Mouse (Mus musculus): Measurements from ENCODE around the gene Lzic.
"Not testable (repeated sequence)": the region's sequence is repeated elsewhere in the genome, so short reads cannot be mapped to it uniquely, and the experiment has no call there.

The Lzic gene

DNA sequence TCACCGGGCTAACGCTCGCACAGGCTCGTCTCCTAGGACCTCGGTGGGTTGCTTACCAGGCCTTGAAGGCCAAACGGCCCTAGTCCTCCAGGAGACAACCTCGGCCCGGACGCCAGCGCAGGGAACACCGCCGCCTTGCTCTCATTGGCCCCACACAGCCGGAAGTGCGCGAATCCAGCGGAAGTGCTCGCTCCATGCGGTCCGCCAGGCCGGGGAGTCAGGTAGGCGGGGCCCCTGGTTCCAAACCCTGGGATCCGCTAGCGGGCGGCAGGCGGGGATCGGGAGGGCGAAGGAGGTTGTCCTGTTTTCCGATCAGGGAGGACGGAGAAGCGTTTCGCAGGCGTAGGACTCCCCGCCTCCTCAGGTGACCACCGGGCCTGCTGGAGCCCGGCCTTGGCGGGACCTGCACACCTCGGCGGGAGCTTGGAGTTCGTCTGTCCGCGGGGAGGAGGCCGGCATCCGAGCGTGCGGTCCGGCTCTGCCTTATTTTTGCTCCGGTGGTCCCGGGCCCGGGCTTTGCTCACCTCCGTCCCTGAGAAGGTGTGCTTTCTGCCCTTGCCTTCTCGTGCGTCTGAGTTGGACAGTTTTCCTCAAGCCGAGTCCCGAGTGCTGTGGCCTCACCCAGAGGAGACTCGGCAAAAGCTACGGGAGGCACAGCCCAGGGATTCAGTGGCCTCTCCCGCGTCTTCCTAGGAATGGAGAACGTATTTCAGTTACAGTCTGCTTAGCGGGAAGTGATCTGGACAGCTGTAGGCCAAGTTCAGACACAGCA is at the start of gene Lzic, which contains the start of gene Nmnat1:
Gene Lzic (plus strand): TSS at position 177 of the 772 bp plus-strand sequence.
Gene Nmnat1 (minus strand): TSS at position 150 of the 772 bp plus-strand sequence.
- DNase-seq (ENCODE audit: low spot score), result peak; percentile 71

DNA sequence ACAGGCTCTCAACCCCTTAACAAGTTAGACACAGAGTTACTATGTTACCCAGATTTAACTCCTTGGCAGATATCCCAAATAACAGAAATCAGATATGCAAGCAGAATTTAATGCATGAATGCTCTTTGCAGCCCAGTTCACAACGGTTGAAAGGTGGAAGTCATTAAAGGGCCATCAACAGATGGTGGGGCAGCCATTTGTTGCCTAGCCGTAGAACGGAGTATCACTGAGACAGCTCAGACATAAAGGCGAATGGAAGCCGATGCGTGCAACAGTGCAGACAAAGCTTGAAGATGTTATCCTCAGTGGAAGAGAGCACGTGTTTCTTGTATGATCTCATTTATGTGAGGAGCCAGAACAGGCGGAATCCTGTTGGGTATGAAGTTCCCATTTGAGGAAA is 44.5 kb upstream of the Lzic start:
- DNase-seq (ENCODE audit: low spot score), result no peak

DNA sequence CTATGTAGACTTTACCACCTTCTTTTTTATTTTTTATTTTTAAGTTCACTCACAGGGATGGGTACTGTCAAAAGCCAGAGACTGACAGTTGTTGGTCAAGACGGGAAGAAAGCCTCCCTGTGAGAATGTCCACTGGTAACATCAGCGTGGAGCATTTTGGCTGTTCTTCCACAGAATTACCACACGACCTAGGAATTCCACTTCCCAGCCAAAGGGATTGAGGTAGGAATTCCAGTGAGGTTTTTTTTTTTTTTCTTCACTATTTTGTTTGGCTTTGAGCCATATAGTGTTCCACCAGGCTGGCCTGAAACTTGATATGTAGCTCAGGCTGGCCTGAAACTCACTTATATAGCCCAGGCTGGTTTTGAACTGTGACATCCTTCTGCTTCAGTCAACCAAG is 42.6 kb upstream of the Lzic start:
- DNase-seq (ENCODE audit: low spot score), result no peak

DNA sequence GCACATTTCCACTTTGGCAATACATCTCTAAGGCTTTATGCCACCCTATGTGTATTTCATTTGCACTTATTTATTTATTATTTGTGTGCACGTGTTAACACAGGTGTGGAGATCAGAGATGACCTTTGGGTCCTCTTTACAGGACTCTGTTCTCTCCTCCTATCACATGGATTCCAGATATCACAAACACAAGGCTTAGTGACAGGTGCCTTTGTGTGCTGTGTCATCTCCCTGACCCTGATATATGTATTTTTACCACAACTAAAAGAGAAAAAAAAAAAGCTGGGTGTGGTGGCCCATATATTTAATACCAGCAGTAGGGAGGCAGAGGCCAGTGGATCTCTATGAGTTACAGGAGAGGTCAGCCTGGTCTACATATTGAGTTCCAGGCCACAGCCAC is 40.6 kb upstream of the Lzic start:
- no peak for DNase-seq (ENCODE audit: low spot score)

DNA sequence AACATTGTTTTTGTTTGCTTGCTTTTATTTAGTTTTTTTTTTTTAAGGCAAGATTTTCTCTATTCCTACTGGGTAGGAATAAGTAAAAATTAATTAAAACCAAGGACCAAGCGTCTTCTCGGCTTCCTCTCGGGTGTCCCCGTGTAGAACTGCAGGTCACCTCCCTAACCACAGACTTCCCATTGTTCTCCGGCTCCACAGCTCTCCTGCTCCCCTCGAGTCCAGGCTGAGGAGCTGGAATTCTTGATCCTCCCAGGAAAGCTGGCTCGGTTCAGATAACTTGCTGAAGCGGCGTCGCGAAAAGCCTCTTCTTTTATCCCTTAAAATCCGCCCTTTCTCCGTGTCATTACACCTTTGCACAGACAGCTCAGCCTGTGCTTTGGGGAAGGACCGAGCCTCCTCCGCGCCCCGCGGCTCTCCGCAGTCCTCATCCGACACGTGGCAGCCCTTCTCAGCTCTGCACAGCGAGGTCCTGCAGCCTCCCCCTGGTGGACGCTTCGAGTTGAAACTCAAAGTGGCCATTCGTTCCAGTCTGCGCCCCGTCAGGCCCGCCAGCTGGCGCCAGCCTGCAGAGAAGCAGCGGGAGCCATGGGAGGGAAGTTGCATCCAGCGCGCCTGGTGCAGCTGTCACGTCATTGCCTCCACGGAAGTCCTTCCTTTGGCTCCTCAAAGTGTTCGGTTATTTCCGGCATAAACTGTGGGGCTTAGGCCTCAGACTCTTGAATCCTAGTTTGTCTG is 39.9 kb upstream of the Lzic start:
- DNase-seq (ENCODE audit: low spot score), result peak; percentile 60

DNA sequence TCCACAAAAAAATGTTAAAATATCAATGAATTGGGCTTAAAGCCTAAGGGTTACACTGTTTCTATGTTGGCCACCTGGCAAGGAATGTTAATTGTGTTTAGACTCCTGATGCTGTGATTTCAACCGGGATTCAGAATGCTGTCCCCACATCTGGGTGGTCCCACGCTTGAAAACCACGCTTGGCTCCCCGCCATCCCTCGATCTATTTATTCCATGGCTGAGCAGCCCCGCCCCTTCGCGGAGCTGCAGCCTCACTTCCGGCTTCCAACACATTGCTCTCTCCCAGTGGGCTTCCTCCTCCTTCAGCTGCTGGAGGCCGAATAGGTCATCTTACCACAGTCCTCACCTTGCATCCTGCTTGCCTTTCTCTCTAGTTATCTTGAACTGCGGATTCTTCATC is 39.2 kb upstream of the Lzic start:
- DNase-seq (ENCODE audit: low spot score), result no peak

DNA sequence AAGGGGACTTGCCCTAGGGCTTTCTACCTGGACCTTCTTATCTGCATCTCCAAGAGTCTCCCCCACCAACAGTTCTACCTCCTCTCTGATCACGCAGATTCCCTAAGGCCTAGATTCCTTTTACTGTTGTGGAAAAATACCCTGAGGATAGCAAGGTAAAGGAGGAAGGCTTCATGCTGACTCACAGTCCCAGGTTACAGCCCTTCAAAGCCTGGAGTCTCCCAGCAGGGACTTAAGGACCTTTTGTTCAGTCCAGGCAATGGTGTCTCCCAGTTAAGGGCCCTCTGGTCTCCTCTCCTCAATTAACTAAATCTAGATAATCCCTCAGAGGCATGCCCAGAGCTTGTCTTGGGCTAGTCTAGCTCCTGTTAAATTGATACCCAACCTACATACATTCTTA is 38.7 kb upstream of the Lzic start:
- no peak for DNase-seq (ENCODE audit: low spot score)

DNA sequence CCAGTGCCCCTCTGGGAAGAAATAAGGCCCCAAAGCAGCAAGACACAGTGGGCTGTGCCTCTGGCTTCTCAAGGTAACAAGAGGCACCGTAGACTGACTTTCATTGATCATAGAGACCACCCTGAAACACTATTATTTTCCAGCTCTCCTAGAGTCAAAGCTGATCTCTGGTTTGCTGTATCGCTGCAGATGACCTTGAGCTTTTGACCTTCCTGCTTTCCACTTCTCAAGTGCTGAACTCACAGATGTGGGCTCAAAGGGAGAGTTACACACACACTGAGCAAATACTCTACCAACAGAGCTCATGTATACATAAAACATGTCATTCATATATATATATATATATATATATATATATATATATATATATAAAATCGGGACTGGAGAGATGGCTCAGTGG is 34.4 kb upstream of the Lzic start:
- DNase-seq (ENCODE audit: low spot score), result no peak

DNA sequence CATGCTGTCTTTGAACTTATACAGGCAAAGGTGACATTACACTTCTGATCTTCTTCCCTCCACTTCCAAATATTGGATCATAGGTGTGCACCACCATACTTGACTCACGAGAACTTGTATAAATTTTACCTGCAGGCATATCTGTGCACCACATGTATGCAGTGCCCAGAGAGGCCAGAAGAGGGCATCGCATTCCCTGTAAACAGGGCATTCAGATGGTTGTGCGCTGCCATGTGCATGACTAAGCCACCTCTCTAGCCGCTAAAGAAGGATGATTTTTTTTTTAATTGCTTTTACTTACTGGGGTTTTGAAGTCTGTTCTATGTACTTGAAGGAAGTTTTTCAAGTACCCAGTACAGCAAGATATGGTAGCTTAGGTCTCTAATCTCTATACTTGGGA is 31.4 kb upstream of the Lzic start:
- DNase-seq (ENCODE audit: low spot score), result no peak

DNA sequence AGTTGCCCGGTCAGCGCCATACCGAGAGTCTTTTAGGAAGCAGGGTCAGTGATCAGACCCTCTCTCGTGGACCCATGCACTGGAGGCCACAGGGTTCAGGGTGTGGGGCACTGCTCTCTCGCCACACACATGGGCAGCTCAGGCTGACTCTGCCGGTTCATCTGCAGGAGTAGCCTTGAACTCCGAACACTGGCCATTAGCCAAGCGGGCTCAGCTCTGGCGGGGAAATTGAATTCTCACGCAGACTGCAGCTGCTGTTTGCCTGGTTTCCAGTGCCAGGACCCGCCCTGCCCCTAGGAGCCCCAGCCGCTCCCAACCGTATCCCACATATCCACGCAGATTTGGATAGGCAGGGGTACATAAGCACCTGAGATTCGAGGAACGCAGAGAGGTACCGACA is 30.8 kb upstream of the Lzic start:
- no peak for DNase-seq (ENCODE audit: low spot score)

DNA sequence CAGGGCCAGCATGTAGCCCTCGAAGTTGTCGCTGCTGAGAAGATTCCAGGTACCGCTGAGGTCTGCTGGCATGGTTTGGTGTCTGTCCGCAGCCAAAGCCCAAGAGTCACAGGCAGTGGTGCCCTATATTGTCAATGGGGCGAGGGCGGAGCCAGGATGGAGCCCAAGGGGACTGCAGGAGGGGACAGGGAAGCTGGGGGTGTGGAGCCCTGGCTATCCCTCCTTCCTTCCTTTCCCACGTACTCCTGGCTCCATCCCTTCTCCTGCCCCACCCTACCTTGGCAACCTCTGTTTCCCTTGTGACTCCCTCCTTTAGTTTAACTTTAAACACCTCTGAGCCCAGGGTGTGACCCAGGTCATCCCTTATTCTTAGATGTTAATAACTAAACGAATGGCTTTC is 30.1 kb upstream of the Lzic start, which contains the start of gene Rbp7:
Gene Rbp7 (minus strand): TSS at position 100 of the 400 bp plus-strand sequence.
- no peak for DNase-seq (ENCODE audit: low spot score)

DNA sequence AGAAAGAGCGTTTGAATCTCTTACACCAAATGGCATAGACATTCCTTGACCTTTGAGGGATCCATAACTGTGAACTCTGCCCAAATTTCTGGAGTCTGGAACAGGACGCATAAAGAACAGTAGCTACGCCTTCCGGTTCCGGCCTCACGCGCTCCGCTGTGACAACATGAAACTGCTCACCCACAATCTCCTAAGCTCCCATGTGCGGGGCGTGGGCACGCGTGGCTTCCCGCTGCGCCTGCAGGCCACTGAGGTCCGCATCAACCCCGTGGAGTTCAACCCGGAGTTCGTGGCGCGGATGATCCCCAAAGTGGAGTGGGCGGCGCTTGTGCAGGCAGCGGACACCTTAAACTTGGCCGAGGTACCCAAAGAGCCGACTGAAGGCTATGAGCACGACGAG is 27.9 kb upstream of the Lzic start:
- DNase-seq (ENCODE audit: low spot score), result not testable (repeated sequence)

DNA sequence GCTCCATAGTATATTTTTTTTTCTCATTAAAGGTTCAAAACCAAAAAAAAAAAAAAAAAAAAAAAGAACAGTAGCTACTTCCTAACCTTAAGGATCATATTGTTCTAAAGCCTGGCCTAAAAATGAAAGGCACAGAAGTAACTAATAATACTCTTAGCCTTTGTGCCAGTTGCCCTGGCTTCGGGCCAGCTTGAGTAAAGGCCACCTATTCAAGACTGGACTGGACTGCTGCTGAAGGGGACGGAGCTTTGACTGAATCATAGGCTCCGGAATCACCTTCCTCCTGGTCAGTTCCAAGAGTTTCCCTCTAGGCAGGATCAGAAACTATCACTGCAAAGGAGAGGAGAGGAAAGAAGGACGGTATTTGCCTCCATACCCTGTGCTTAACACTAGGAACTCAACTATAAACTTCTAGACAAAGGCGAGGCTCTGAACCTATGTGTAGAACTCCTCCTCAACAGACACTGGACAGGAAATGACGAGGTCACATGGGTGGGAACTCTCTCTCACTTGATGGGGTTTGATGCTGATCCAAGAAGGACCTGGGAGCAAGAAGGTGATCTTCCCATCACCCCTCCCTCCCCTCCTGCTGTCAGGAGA is 27.1 kb upstream of the Lzic start:
- DNase-seq (ENCODE audit: low spot score), result no peak

DNA sequence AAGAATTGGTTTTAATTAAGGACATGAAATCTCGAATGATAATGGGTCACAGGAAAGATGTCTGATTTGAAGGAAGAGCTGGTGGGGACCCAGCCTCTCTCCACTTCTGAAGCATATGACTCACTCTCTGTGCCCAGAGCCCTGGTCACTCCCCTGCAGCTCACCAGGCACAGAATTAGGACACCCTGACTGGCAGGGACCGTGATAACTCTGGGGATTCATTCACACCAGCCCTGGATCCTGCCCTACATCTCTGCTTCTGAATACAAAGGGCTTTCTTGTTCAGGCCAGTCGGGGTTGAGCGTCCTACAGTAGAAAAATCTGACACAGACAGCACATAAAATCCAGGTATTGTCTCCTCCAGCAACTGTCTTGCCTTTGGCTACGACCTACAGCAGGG is 26.5 kb upstream of the Lzic start:
- DNase-seq (ENCODE audit: low spot score), result no peak

DNA sequence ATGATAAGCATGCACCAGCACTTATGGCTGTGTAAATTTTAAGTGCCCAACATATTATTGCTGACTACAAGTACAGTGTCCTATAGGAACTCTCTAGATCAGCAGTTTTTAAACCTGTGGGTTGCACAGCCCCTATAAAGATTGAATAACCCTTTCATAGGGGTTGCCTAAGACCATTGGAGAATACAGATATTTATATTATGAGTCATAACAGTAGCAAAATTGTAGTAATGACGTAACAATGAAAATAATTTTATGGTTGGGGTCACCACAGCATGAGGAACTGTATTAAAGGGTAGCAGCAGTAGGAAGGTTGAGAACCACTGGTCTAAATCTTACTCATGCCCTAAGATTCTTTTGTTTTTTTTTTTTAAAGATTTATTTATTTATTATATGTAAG is 25.6 kb upstream of the Lzic start:
- DNase-seq (ENCODE audit: low spot score), result no peak

DNA sequence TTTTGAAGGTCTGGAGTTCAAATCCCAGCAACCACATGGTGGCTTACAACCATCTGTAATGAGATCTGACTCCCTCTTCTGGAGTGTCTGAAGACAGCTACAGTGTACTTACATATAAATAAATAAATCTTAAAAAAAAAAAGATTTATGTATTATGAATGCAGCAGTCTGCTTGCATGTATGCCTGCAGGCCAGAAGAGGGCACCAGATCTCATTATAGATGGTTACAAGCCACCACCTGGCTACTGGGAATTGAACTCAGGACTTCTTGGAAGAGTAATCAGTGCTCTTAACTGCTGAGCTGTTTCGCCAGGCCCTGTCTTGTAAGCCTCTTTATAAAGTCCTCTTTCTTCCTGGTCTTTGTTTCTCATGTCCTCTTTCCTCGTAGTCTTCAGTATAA is 24.6 kb upstream of the Lzic start:
- not testable (repeated sequence) for DNase-seq (ENCODE audit: low spot score)

DNA sequence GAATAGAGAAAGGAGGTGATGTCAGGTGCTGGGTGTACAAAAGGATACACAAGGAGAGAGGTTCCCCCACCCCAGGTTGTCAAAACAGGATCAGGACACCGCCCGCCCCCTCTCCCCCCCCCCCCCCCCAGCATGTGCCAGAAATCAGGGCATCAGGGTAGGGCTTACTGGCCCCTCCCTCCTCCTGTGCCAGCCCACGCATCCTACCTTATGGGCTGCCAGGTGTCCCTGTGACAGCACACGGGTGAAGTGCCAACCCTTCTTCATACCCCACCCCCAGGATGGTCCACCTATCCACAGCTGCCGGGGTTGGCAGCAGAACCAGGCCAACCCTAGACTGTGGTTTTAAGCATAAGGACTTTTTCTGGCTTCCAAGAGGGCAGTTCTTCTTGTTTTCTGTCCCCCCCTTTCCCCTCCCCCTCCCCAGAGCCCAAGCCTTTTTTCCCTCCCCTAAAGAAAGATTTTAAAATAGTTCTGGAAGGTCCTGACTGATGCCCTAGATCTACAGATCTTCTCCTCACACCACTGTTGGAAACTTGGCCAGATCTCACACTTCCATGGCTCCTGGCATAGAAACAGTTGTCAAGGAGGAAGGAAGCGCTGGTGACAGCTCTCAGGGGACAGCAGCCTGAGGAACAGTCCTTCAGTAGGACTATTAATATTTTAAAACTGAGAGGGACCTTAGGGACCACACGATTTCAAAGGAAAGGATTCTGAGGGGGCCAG is 23.3 kb upstream of the Lzic start:
- no peak for DNase-seq (ENCODE audit: low spot score)

DNA sequence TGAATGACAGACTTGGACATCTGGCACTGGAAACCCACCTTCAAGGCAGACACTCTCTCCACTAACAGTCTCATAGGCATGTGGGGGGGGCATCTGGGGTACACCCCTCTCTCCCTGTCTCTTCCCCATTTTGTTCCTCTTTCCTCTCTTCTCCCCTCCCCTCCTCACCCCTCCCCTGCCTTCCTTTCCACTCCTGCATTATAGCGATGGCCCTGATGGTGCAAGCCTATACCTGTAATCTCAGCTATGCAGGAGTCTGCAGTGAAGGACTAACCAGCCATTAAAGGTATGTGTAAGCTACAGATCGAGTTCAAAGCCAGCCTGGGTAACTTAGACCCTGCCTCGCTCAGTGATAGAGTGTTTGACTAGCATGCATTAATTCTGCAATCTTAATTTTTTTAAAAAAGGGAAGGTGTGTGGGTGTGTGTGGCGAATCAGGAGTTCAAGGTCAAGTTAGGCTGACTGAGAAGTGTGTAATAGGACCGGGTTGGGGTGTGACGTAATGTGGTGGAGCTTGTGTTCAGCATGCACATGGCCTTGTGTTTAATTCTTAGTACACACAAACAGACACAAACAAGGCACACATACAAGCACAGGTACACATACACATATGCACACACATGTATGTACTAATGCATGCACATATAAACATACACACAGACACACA is 22.6 kb upstream of the Lzic start:
- DNase-seq (ENCODE audit: low spot score), result no peak

DNA sequence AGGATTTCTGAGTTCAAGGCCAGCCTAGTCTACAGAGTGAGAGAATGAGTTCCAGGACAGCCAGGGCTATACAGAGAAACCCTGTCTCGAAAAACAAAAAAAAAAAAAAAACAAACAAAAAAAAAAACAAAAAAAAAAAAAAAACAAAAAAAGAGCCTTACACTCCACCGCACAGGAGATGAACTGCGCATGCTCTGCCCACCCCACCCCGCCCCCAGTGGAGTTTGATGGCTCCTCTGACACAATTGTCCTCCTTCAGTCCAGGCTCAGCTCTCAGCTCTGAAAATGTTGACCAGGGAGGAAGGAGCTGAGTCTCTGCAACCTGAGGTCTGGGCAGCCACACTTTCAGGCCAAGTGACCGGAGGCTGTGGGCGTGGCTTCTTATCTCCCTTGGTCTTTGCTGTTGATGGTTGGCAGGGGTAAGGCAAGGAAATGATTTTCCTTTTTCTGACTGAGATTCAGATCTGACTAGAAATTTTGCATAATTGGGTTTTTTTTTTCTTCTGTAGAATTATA is 21.5 kb upstream of the Lzic start:
- DNase-seq (ENCODE audit: low spot score), result no peak

DNA sequence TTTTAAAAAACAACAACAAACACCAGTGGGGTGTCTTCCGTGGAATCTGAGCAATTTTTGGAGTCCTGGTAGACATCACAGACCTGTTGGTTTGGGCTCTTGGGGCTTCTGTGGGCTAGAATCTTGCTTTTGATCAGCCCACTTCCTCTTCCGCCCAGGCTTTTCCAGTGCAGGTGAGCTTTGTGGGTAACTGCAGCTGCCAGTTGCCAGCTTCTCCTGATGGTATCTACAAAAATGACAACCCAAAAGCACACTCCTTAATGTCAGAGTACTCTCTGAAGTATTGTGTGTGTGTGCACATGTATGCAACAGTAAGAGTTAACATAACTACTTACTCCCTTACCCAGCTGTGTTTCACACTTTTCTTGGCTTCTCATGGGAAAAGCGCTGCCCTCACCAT is 15.5 kb upstream of the Lzic start:
- no peak for DNase-seq (ENCODE audit: low spot score)

DNA sequence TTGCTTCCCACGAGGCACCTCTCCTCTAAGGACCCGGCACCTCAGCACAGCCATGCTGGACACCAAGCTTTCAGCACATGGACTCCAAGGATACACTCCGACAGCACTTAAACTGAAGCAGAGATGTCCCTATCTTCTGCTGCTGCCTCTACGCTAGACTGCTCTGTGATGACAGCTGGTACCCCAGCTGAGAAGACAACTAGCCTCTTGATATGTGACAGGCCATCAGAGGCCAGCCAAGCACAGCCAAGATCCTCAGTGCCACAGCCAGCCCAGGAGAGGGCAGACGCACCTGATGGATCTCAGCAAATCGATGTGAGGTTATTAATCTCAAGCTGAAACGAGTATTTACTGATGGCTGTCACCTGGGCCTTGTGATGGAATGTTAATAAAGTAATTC is 9.9 kb upstream of the Lzic start:
- no peak for DNase-seq (ENCODE audit: low spot score)

DNA sequence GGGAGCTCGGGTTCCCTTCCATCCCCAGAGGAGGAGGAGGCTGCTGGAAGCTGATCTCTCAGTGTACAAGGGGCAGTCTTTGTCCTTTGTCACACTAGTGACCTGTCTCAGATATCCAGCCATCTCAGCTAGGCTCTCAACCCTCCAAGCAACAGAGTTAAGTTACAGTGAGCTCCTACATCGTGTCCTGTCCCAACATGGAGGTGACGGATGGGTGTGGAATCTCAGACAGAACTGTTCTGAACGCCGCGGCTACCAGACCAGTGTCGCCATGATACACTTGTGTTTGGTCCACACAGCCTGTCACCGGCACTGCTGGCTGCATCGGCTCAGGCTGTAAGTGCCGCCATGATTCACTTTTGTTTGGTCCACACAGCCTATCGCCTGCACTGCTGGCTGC is 8.0 kb upstream of the Lzic start, which contains the start of gene Tmem274:
Gene Tmem274 (plus strand): TSS at position 301 of the 400 bp plus-strand sequence.
- DNase-seq (ENCODE audit: low spot score), result no peak
